Mouse (Mus musculus) CD8-positive naive resting alpha-beta T cell, adult 2 months (primary cell): ENCODE measurements around the gene Cc2d2b.

Source experiments
- DNase-seq, 2 experiments: peaks; one replicate each; pipeline ENCODE4 v3.0.0; 2022; ENCODE audit warnings: low read depth in 2 of 2, low spot score in 2 of 2

Gene Cc2d2b

GRCm38 (mm10) chr19:40754311-40754710 lies 5.8 kb downstream of the Cc2d2b start:
- peak; percentile 61 to 76 for DNase-seq

- DNase-seq, result no peak
Observed at GRCm38 (mm10) chr19:40760071-40760470, 11.5 kb downstream of the Cc2d2b start.

- peak; percentile 1 to 20 for DNase-seq
Observed at GRCm38 (mm10) chr19:40762023-40762759, 13.6 kb downstream of the Cc2d2b start.

- DNase-seq, result no peak
Observed at GRCm38 (mm10) chr19:40767189-40767588, 18.6 kb downstream of the Cc2d2b start.

- DNase-seq, result no peak
Observed at GRCm38 (mm10) chr19:40769341-40769770, 20.8 kb downstream of the Cc2d2b start.

- peak; percentile 1 for DNase-seq
Observed at GRCm38 (mm10) chr19:40788004-40788714, 39.6 kb downstream of the Cc2d2b start.

GRCm38 (mm10) chr19:40788715-40789084 lies 40.1 kb downstream of the Cc2d2b start:
- DNase-seq, result peak in 1 of 2 experiments; percentile 3

- DNase-seq, result no peak
Observed at GRCm38 (mm10) chr19:40805176-40805737, 56.7 kb downstream of the Cc2d2b start.

- DNase-seq, result no peak
Observed at GRCm38 (mm10) chr19:40809858-40810257, 61.3 kb downstream of the Cc2d2b start.

- no peak for DNase-seq
Observed at GRCm38 (mm10) chr19:40811840-40812239, 63.3 kb downstream of the Cc2d2b start.

GRCm38 (mm10) chr19:40812778-40813177 lies 64.2 kb downstream of the Cc2d2b start:
- no peak for DNase-seq

- DNase-seq, result no peak
Observed at GRCm38 (mm10) chr19:40813385-40813784, 64.8 kb downstream of the Cc2d2b start.

- DNase-seq, result no peak
Observed at GRCm38 (mm10) chr19:40815645-40816183, 67.2 kb downstream of the Cc2d2b start.

GRCm38 (mm10) chr19:40817901-40818532 lies 69.5 kb downstream of the Cc2d2b start:
- no peak for DNase-seq

GRCm38 (mm10) chr19:40818764-40819163 lies 70.2 kb downstream of the Cc2d2b start:
- peak; percentile 14 to 32 for DNase-seq

- no peak for DNase-seq
Observed at GRCm38 (mm10) chr19:40821306-40821825, 72.8 kb downstream of the Cc2d2b start.

GRCm38 (mm10) chr19:40825636-40826035 lies 77.1 kb downstream of the Cc2d2b start:
- no peak for DNase-seq

GRCm38 (mm10) chr19:40826735-40827134 lies 78.2 kb downstream of the Cc2d2b start:
- no peak for DNase-seq

- no peak for DNase-seq
Observed at GRCm38 (mm10) chr19:40830198-40830597, 81.6 kb downstream of the Cc2d2b start.

- peak; percentile 90 to 92 for DNase-seq
Observed at GRCm38 (mm10) chr19:40830703-40831415, 82.3 kb downstream of the Cc2d2b start, which contains the start of gene Ccnj. Gene Ccnj (plus strand): TSS chr19:40831279.
